Mouse (Mus musculus) olfactory bulb, adult 2 months (tissue): ENCODE data around the gene Gm2a. TPM values are rescaled to one million over a fixed set of nuclear protein-coding genes. Genes with fewer than 3 reads are reported as not detected.

Source experiments
- H3K27ac ChIP-seq: fragments of 200-500 bp; 2 replicates; pipeline ENCODE4 v1.5.1; 2012; ENCODE audit warnings: low read depth, low read length; ENCODE audit not compliant: insufficient read depth
- H3K4me1 ChIP-seq: fragments of 200-500 bp; 2 replicates; pipeline ENCODE4 v1.6.1; 2012; ENCODE audit warnings: low read length; ENCODE audit not compliant: control insufficient read depth, insufficient read depth
- H3K4me3 ChIP-seq: fragments of 200-500 bp; 2 replicates; pipeline ENCODE4 v1.5.1; 2012; ENCODE audit warnings: mild to moderate bottlenecking, low read depth, low read length, moderate library complexity; ENCODE audit not compliant: insufficient read depth
- CTCF ChIP-seq: fragments of 200-500 bp; IDR thresholded peaks from 2 replicates; pipeline ENCODE4 v1.5.1; 2012; ENCODE audit warnings: low read depth, mild to moderate bottlenecking, low read length, moderate library complexity; ENCODE audit not compliant: insufficient read depth
- POLR2A ChIP-seq: fragments of 200-500 bp; IDR thresholded peaks from 2 replicates; pipeline ENCODE4 v1.6.1; 2012; ENCODE audit warnings: mild to moderate bottlenecking, low read depth, low read length, moderate library complexity; ENCODE audit not compliant: insufficient read depth
- WGBS: fragments of 180-500 bp; shearing (Covaris S2); methylation state at CpG from one replicate; pipeline ENCODE4 v1.1.7; 2018; 5-methylcytosine and 5-hydroxymethylcytosine counted together
- polyA plus RNA-seq: library from polyadenylated mRNA; stranded (reverse); fragments of >200 nt; gene quantifications from 2 replicates; pipeline ENCODE4 v1.2.4, GENCODE M21; 2012; ENCODE audit warnings: low replicate concordance; ENCODE audit not compliant: missing spikeins, insufficient read depth, insufficient read length

The Gm2a gene
- polyA plus RNA-seq, 1 experiment, result not detected

- H3K4me1 ChIP-seq, result peaks cover 13% of the 10 kb centered on the region; the same call in 1 of the 2 replicates
- TF ChIP-seq CTCF (no peak), POLR2A (no peak)
- 89% methylated on average over 10 of the region's 10 CpGs for WGBS
Observed at GRCm38 (mm10) chr11:55073191-55073590, 24.7 kb upstream of the Gm2a start.

GRCm38 (mm10) chr11:55075602-55076001 lies 22.3 kb upstream of the Gm2a start:
- no peak overlapping the region for H3K4me3 ChIP-seq
- peaks cover 9% of the 10 kb centered on the region; the same call in 1 of the 2 replicates for H3K4me1 ChIP-seq
- WGBS, result 44% methylated on average over 2 of the region's 2 CpGs
- H3K27ac ChIP-seq, result no peak overlapping the region
- no peak for TF ChIP-seq POLR2A

More at GRCm38 (mm10) chr11:55073191-55073590, 24.7 kb upstream of the Gm2a start:
- Histone ChIP-seq H3K4me3 (no peak overlapping the region), H3K27ac (no peak overlapping the region)

- TF ChIP-seq POLR2A, result no peak
- TF ChIP-seq CTCF, result no peak
- Histone ChIP-seq H3K4me3 (no peak overlapping the region), H3K4me1 (peaks cover 9% of the 10 kb centered on the region; the same call in 1 of the 2 replicates), H3K27ac (no peak overlapping the region)
- WGBS, result 94% methylated on average over 5 of the region's 5 CpGs
Observed at GRCm38 (mm10) chr11:55076234-55076633, 21.7 kb upstream of the Gm2a start.

- 3% methylated on average over 50 of the region's 50 CpGs for WGBS
- Histone ChIP-seq H3K4me3 (peak within 1 kb of the TSS; percentile 44), H3K4me1 (peaks cover 9% of the 10 kb centered on the region; the same call in 1 of the 2 replicates), H3K27ac (no peak within 1 kb of the TSS)
- TF ChIP-seq CTCF (no peak), POLR2A (no peak)
Observed at GRCm38 (mm10) chr11:55077331-55078231, 20.3 kb upstream of the Gm2a start, which contains the start of gene Ccdc69. Ccdc69 (minus strand) TSS chr11:55078131.

- 82% methylated on average over 3 of the region's 3 CpGs for WGBS
- Histone ChIP-seq H3K4me1 (peaks cover 9% of the 10 kb centered on the region; the same call in 1 of the 2 replicates), H3K4me3 (no peak overlapping the region), H3K27ac (no peak overlapping the region)
- TF ChIP-seq POLR2A (no peak), CTCF (no peak)
Observed at GRCm38 (mm10) chr11:55078502-55078901, 19.4 kb upstream of the Gm2a start.

- WGBS, result 81% methylated on average over 4 of the region's 4 CpGs
- Histone ChIP-seq H3K27ac (no peak overlapping the region), H3K4me3 (no peak overlapping the region), H3K4me1 (peaks cover 9% of the 10 kb centered on the region; the same call in 1 of the 2 replicates)
- TF ChIP-seq POLR2A (no peak), CTCF (no peak)
Observed at GRCm38 (mm10) chr11:55079180-55079579, 18.7 kb upstream of the Gm2a start.

GRCm38 (mm10) chr11:55081206-55081605 lies 16.7 kb upstream of the Gm2a start:
- Histone ChIP-seq H3K4me1 (peaks cover 10% of the 10 kb centered on the region; the same call in 1 of the 2 replicates), H3K27ac (no peak overlapping the region), H3K4me3 (no peak overlapping the region)
- 96% methylated on average over 9 of the region's 9 CpGs for WGBS
- TF ChIP-seq CTCF (no peak), POLR2A (no peak)

GRCm38 (mm10) chr11:55084629-55085028 lies 13.3 kb upstream of the Gm2a start:
- Histone ChIP-seq H3K4me1 (peaks cover 3% of the 10 kb centered on the region; the same call in 1 of the 2 replicates), H3K27ac (no peak overlapping the region), H3K4me3 (no peak overlapping the region)
- TF ChIP-seq CTCF (no peak), POLR2A (no peak)
- WGBS, result 85% methylated on average over 4 of the region's 4 CpGs

GRCm38 (mm10) chr11:55085396-55085795 lies 12.5 kb upstream of the Gm2a start:
- H3K4me3 ChIP-seq, result no peak overlapping the region
- peaks cover 3% of the 10 kb centered on the region; the same call in 1 of the 2 replicates for H3K4me1 ChIP-seq
- TF ChIP-seq CTCF (no peak), POLR2A (no peak)
- no peak overlapping the region for H3K27ac ChIP-seq
- 44% methylated on average over 5 of the region's 5 CpGs for WGBS

- Histone ChIP-seq H3K4me3 (no peak overlapping the region), H3K27ac (no peak overlapping the region), H3K4me1 (peaks cover 3% of the 10 kb centered on the region; the same call in 1 of the 2 replicates)
- no peak for TF ChIP-seq POLR2A
- TF ChIP-seq CTCF, result peak; percentile 63
- 9% methylated on average over 10 of the region's 10 CpGs for WGBS
Observed at GRCm38 (mm10) chr11:55087006-55087405, 10.9 kb upstream of the Gm2a start.
